Mouse (Mus musculus) forebrain, embryonic 13.5 days (tissue): Measurements from ENCODE around the gene Tpr. TPM values are rescaled to one million over a fixed set of nuclear protein-coding genes. Genes with fewer than 3 reads are reported as not detected.

Experiments
- ATAC-seq: fragments of 200-750 bp; cut with Nextera tagmentation; 2 replicates; pipeline ENCODE4 v1.8.0; 2017
- H3K27ac ChIP-seq: fragments of 300-500 bp; sonication (generic); 2 replicates; pipeline ENCODE4 v1.5.1; 2015; ENCODE audit warnings: inconsistent platforms, mild to moderate bottlenecking, moderate library complexity
- H3K27me3 ChIP-seq: fragments of 300-500 bp; sonication (generic); 2 replicates; pipeline ENCODE4 v1.6.1; 2015; ENCODE audit warnings: mild to moderate bottlenecking, inconsistent platforms
- H3K36me3 ChIP-seq: fragments of 300-500 bp; sonication (generic); 2 replicates; pipeline ENCODE4 v1.6.1; 2015; ENCODE audit warnings: mild to moderate bottlenecking, inconsistent platforms; ENCODE audit not compliant: poor library complexity, severe bottlenecking
- H3K4me1 ChIP-seq: fragments of 300-500 bp; sonication (generic); 2 replicates; pipeline ENCODE4 v1.6.1; 2015; ENCODE audit warnings: inconsistent platforms
- H3K4me2 ChIP-seq: fragments of 300-500 bp; sonication (generic); 2 replicates; pipeline ENCODE4 v1.6.1; 2015; ENCODE audit warnings: inconsistent platforms, mild to moderate bottlenecking, moderate library complexity
- H3K4me3 ChIP-seq: fragments of 300-500 bp; sonication (generic); 2 replicates; pipeline ENCODE4 v1.5.1; 2015; ENCODE audit warnings: mild to moderate bottlenecking, inconsistent platforms
- H3K9ac ChIP-seq: fragments of 300-500 bp; sonication (generic); 2 replicates; pipeline ENCODE4 v1.6.1; 2015; ENCODE audit warnings: mild to moderate bottlenecking, inconsistent platforms
- H3K9me3 ChIP-seq: fragments of 300-500 bp; sonication (generic); replicated peaks from 2 replicates; pipeline ENCODE4 v1.6.1; 2016; ENCODE audit warnings: inconsistent platforms
- WGBS: fragments of 180-500 bp; shearing (Covaris S2); methylation state at CpG from one replicate; pipeline ENCODE4 v1.1.7; 2015; 5-methylcytosine and 5-hydroxymethylcytosine counted together
- polyA plus RNA-seq: library from polyadenylated mRNA; unstranded; fragments of >200 nt; fragmentation: Nextera tagmentation; extraction: Ambion mirVana; gene quantifications from 2 replicates; pipeline ENCODE4 v1.2.1, GENCODE M21; 2015

Gene Tpr
- 188 and 189 TPM in 2 replicates for polyA plus RNA-seq

- Histone ChIP-seq H3K9ac (peak within 1 kb of the TSS; percentile 84), H3K4me3 (peak within 1 kb of the TSS; percentile 81), H3K9me3 (no peaks in the 10 kb centered on the region), H3K36me3 (peaks cover 35% of the 10 kb centered on the region), H3K4me1 (peaks cover 8% of the 10 kb centered on the region; the same call in 1 of the 2 replicates), H3K27me3 (no peaks in the 10 kb centered on the region), H3K27ac (peak within 1 kb of the TSS; percentile 82), H3K4me2 (peak within 1 kb of the TSS; percentile 66)
- WGBS, result under 1% methylated on average over 67 of the region's 76 CpGs
- ATAC-seq, result peak; percentile 99
Measured at GRCm38 (mm10) chr1:150392638-150393487, at the start of gene Tpr, which contains the start of gene Odr4. Gene Tpr, plus strand, starts transcription at chr1:150392838. Gene Odr4, minus strand, starts transcription at chr1:150393080.

DNA sequence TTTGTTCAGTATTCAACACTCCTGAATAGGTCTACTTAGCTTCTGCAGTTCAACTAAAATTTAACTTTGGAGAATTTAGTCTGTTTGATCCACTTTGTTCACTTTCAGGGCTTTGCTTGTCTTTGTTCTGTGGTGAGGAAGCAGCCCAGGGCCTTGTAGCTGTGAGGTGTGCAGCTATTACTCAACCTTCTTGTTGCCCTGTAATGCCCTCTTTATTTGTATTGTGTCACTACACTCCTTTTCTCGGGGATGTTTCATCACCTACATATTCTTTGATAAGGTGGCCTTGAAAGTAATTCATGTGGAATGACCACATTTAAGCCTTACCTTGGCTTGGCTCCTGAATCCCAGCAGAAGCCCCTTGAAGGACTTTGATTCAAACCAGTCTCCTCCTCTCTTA is 31.8 kb upstream of the Tpr start:
- no peak overlapping the region for H3K4me3 ChIP-seq
- no peak overlapping the region for H3K9ac ChIP-seq
- H3K27ac ChIP-seq, result no peak overlapping the region
- no peaks in the 10 kb centered on the region for H3K9me3 ChIP-seq
- no peaks in the 10 kb centered on the region for H3K4me1 ChIP-seq
- 94% methylated on average over 1 of the region's 1 CpGs for WGBS
- H3K36me3 ChIP-seq, result peaks cover 19% of the 10 kb centered on the region
- ATAC-seq, result no peak
- no peaks in the 10 kb centered on the region for H3K27me3 ChIP-seq
- H3K4me2 ChIP-seq, result no peak overlapping the region

- no peaks in the 10 kb centered on the region for H3K27me3 ChIP-seq
- no peak overlapping the region for H3K4me2 ChIP-seq
- no peak for ATAC-seq
- no peak overlapping the region for H3K27ac ChIP-seq
- H3K4me1 ChIP-seq, result no peaks in the 10 kb centered on the region
- H3K9ac ChIP-seq, result no peak overlapping the region
- no peak overlapping the region for H3K4me3 ChIP-seq
- H3K9me3 ChIP-seq, result no peaks in the 10 kb centered on the region
- 85% methylated on average over 3 of the region's 3 CpGs for WGBS
- peaks cover 12% of the 10 kb centered on the region; the same call in 1 of the 2 replicates for H3K36me3 ChIP-seq
Measured at GRCm38 (mm10) chr1:150372895-150373294, 19.7 kb upstream of the Tpr start.

- no peaks in the 10 kb centered on the region for H3K4me1 ChIP-seq
- no peaks in the 10 kb centered on the region for H3K27me3 ChIP-seq
- 96% methylated on average over 2 of the region's 2 CpGs for WGBS
- H3K4me3 ChIP-seq, result no peak overlapping the region
- H3K36me3 ChIP-seq, result peaks cover 8% of the 10 kb centered on the region; the same call in 1 of the 2 replicates
- no peaks in the 10 kb centered on the region for H3K9me3 ChIP-seq
- H3K4me2 ChIP-seq, result no peak overlapping the region
- H3K27ac ChIP-seq, result no peak overlapping the region
- no peak for ATAC-seq
- no peak overlapping the region for H3K9ac ChIP-seq
Measured at GRCm38 (mm10) chr1:150374247-150374646, 18.4 kb upstream of the Tpr start.

DNA sequence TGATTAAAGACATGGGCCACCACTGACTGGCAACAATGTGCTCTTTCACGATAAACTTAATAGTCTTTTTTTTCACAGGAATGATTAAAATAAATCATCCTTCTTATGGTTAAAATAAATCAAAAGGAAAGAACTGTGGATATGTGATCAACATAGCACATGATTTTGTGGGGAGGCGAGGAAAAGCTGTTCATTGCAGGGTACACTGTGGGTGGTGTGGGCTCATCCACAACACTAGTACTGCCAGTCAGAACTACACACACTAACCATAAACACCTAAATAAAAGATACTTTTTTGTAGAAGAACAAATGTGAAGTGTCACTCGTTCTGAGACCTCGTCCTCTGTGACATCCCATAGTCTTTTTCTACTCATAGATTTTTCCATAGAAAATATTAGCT is 8.5 kb upstream of the Tpr start:
- Histone ChIP-seq H3K4me2 (no peak overlapping the region), H3K27ac (no peak overlapping the region), H3K4me3 (no peak overlapping the region), H3K27me3 (no peaks in the 10 kb centered on the region), H3K4me1 (no peaks in the 10 kb centered on the region), H3K9ac (no peak overlapping the region), H3K36me3 (peaks cover 40% of the 10 kb centered on the region), H3K9me3 (no peaks in the 10 kb centered on the region)
- 94% methylated on average over 4 of the region's 4 CpGs for WGBS
- ATAC-seq, result no peak

DNA sequence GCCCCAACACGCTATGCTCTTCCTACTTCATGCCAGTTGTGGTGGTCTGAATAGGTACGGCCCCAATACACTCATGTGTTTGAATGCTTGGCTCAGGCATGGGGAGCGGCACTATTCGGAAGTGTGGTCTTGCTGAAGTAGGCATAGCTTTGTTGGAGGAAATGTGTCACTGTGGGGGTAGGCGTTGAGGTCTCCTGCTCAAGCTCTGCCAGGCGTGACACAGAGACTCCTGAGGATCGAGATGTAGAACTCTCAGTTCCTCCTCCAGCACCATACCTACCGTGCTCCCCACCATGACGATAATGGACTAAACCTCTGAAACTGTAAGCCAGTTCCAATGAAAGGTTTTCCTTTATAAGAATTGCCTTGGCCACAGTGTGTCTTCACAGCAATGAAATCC is 5.1 kb upstream of the Tpr start:
- Histone ChIP-seq H3K27ac (no peak overlapping the region), H3K27me3 (no peaks in the 10 kb centered on the region), H3K4me3 (no peak overlapping the region), H3K9ac (no peak overlapping the region), H3K9me3 (no peaks in the 10 kb centered on the region), H3K4me1 (peaks cover 4% of the 10 kb centered on the region; the same call in 1 of the 2 replicates), H3K4me2 (no peak overlapping the region), H3K36me3 (peaks cover 38% of the 10 kb centered on the region)
- 94% methylated on average over 9 of the region's 9 CpGs for WGBS
- ATAC-seq, result no peak

- WGBS, result 93% methylated on average over 6 of the region's 6 CpGs
- H3K4me1 ChIP-seq, result peaks cover 4% of the 10 kb centered on the region; the same call in 1 of the 2 replicates
Measured at GRCm38 (mm10) chr1:150389390-150390129, 3.1 kb upstream of the Tpr start.

GRCm38 (mm10) chr1:150391931-150392637 is 554 bp upstream of the Tpr start:
- Histone ChIP-seq H3K9me3 (no peaks in the 10 kb centered on the region), H3K4me2 (peak overlapping the region; percentile 64), H3K4me3 (peak overlapping the region; percentile 81), H3K4me1 (peaks cover 8% of the 10 kb centered on the region; the same call in 1 of the 2 replicates), H3K36me3 (peaks cover 34% of the 10 kb centered on the region), H3K9ac (peak overlapping the region; percentile 66), H3K27ac (peak overlapping the region; percentile 82), H3K27me3 (no peaks in the 10 kb centered on the region)
- ATAC-seq, result peak; percentile 43; the same call in 1 of the 2 replicates
- 23% methylated on average over 11 of the region's 11 CpGs for WGBS

More at GRCm38 (mm10) chr1:150389390-150390129, 3.1 kb upstream of the Tpr start:
- no peak overlapping the region for H3K9ac ChIP-seq
- H3K9me3 ChIP-seq, result no peaks in the 10 kb centered on the region
- H3K27ac ChIP-seq, result no peak overlapping the region
- no peak overlapping the region for H3K4me2 ChIP-seq
- no peaks in the 10 kb centered on the region for H3K27me3 ChIP-seq
- no peak overlapping the region for H3K4me3 ChIP-seq
- ATAC-seq, result no peak
- H3K36me3 ChIP-seq, result peaks cover 26% of the 10 kb centered on the region

DNA sequence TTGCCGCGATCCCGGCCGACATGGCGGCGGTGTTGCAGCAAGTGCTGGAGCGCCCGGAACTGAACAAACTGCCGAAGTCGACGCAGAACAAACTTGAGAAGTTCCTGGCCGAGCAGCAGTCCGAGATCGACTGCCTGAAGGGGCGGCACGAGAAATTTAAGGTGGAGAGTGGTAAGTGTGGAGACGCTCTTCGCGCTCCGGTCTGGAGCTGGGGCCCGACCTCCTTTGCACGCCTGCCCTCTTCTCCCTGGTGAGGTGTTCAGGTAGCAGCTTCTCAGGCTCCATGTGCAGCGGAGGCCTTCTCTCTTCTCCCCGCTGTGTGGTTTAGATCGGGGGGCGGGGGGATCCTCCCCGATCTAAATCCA is 832 bp downstream of the Tpr start:
- H3K9me3 ChIP-seq, result no peaks in the 10 kb centered on the region
- ATAC-seq, result no peak; the same call in 1 of the 2 replicates
- peak overlapping the region; percentile 66 for H3K4me2 ChIP-seq
- H3K4me1 ChIP-seq, result peaks cover 8% of the 10 kb centered on the region; the same call in 1 of the 2 replicates
- peaks cover 30% of the 10 kb centered on the region for H3K36me3 ChIP-seq
- no peaks in the 10 kb centered on the region for H3K27me3 ChIP-seq
- 0% methylated on average over 25 of the region's 27 CpGs for WGBS
- H3K27ac ChIP-seq, result peak overlapping the region; percentile 82
- H3K4me3 ChIP-seq, result peak overlapping the region; percentile 81
- H3K9ac ChIP-seq, result peak overlapping the region; percentile 84

DNA sequence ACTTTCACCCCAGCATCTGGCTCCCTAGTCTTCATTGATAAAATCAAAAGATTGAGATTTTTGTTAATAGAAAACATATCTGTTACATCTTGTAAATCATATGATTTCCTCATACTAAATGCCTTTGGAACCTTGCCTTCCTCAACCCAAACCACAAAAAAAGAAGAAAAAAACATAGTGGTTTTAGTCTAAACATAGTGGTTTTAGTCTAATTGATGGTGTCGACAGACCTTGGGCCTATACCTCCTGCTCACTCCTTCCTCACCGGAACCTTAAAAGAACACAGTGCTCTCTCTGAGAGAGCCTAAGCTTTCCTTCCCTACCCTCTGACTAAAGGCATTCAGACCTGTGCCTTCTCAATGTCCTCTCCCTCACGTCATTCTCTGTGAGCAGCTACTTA is 3.4 kb downstream of the Tpr start:
- Histone ChIP-seq H3K27me3 (no peaks in the 10 kb centered on the region), H3K9ac (no peak overlapping the region), H3K36me3 (peaks cover 37% of the 10 kb centered on the region), H3K27ac (no peak overlapping the region), H3K9me3 (no peaks in the 10 kb centered on the region), H3K4me2 (no peak overlapping the region), H3K4me1 (peaks cover 8% of the 10 kb centered on the region; the same call in 1 of the 2 replicates), H3K4me3 (no peak overlapping the region)
- ATAC-seq, result no peak
- WGBS, result 97% methylated on average over 3 of the region's 3 CpGs

DNA sequence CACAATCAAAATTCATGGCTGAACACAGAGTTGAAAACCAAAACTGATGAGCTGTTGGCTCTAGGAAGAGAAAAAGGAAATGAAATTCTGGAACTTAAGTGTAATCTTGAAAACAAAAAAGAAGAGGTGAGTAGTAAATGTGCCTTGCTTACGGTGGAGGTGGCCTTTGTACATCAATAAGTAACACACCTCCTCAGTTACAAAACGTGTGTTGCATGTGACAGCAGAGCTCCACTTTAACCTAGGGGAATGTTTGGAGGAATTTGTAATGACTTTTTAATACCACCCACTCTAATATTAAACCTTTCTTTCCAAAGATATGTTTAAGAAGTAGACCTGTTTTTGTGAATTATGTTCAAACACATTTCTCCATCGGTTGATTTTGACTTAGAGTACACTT is 11.3 kb downstream of the Tpr start:
- Histone ChIP-seq H3K27ac (no peak overlapping the region), H3K4me3 (no peak overlapping the region), H3K4me1 (no peaks in the 10 kb centered on the region), H3K4me2 (no peak overlapping the region), H3K27me3 (no peaks in the 10 kb centered on the region), H3K36me3 (peaks cover 64% of the 10 kb centered on the region), H3K9me3 (no peaks in the 10 kb centered on the region), H3K9ac (no peak overlapping the region)
- ATAC-seq, result no peak
- WGBS, result 96% methylated on average over 3 of the region's 3 CpGs
